Mouse (Mus musculus) embryonic fibroblast, embryonic 13.5 days (primary cell): ENCODE measurements around the gene Chn2. TPM values are rescaled to one million over a fixed set of nuclear protein-coding genes. Genes with fewer than 3 reads are reported as not detected.
A peak's percentile ranks its signal among the peaks of the same experiment; 100 is the strongest.

ENCODE experiments used
- H3K27ac ChIP-seq: 2 replicates; pipeline ENCODE4 v1.5.1; 2012; ENCODE audit warnings: low read length, control low read depth, inconsistent platforms; ENCODE audit not compliant: insufficient read depth
- H3K4me1 ChIP-seq: 2 replicates; pipeline ENCODE4 v1.6.1; 2011; ENCODE audit warnings: low read length; ENCODE audit not compliant: control insufficient read depth, insufficient read depth
- H3K4me3 ChIP-seq: 2 replicates; pipeline ENCODE4 v1.5.1; 2011; ENCODE audit warnings: mild to moderate bottlenecking, control low read depth, low read length; ENCODE audit not compliant: insufficient read depth
- CTCF ChIP-seq: IDR thresholded peaks from 2 replicates; pipeline ENCODE4 v1.5.1; 2011; ENCODE audit warnings: mild to moderate bottlenecking, control low read depth, low read length, moderate library complexity, borderline replicate concordance; ENCODE audit not compliant: insufficient read depth
- POLR2A ChIP-seq: IDR thresholded peaks from 2 replicates; pipeline ENCODE4 v1.6.1; 2011; ENCODE audit warnings: low read depth, mild to moderate bottlenecking, control low read depth, low read length, moderate library complexity
- polyA plus RNA-seq: library from polyadenylated mRNA; stranded (reverse); fragments of >200 nt; gene quantifications from 2 replicates; pipeline ENCODE4 v1.2.4, GENCODE M21; 2011; ENCODE audit warnings: low read depth; ENCODE audit not compliant: missing spikeins, insufficient read length

Chn2 gene
- polyA plus RNA-seq, 1 experiment = 3.2 TPM

GRCm38 (mm10) chr6:54325246-54325885 lies 286.0 kb downstream of the Chn2 start, which contains the start of gene Prr15:
TSS of gene Prr15 (plus strand) at chr6:54325835.
- peaks cover 2% of the 10 kb centered on the region; the same call in 1 of the 2 replicates for H3K4me1 ChIP-seq
- no peak for TF ChIP-seq CTCF
- no peak for TF ChIP-seq POLR2A
- H3K27ac ChIP-seq = no peak within 1 kb of the TSS
- peak within 1 kb of the TSS; percentile 35 for H3K4me3 ChIP-seq

- TF ChIP-seq POLR2A (no peak), CTCF (no peak)
- Histone ChIP-seq H3K4me1 (peaks cover 2% of the 10 kb centered on the region; the same call in 1 of the 2 replicates), H3K27ac (no peak overlapping the region), H3K4me3 (peak overlapping the region; percentile 35)
Observed at GRCm38 (mm10) chr6:54326671-54327625, 287.6 kb downstream of the Chn2 start.

GRCm38 (mm10) chr6:54327626-54328003 lies 288.3 kb downstream of the Chn2 start:
- Histone ChIP-seq H3K4me3 (peak overlapping the region; percentile 35), H3K4me1 (peaks cover 2% of the 10 kb centered on the region; the same call in 1 of the 2 replicates), H3K27ac (no peak overlapping the region)
- TF ChIP-seq POLR2A = no peak
- TF ChIP-seq CTCF = no peak

GRCm38 (mm10) chr6:54328783-54329182 lies 289.4 kb downstream of the Chn2 start:
- TF ChIP-seq CTCF = no peak
- no peak for TF ChIP-seq POLR2A
- H3K4me3 ChIP-seq = no peak overlapping the region

GRCm38 (mm10) chr6:54329598-54329997 lies 290.2 kb downstream of the Chn2 start:
- H3K27ac ChIP-seq = no peak overlapping the region
- TF ChIP-seq CTCF = no peak
- no peak overlapping the region for H3K4me3 ChIP-seq
- peaks cover 2% of the 10 kb centered on the region; the same call in 1 of the 2 replicates for H3K4me1 ChIP-seq

More at GRCm38 (mm10) chr6:54328783-54329182, 289.4 kb downstream of the Chn2 start:
- Histone ChIP-seq H3K4me1 (peaks cover 2% of the 10 kb centered on the region; the same call in 1 of the 2 replicates), H3K27ac (no peak overlapping the region)

- Histone ChIP-seq H3K4me1 (peaks cover 2% of the 10 kb centered on the region; the same call in 1 of the 2 replicates), H3K4me3 (no peak overlapping the region), H3K27ac (no peak overlapping the region)
- no peak for TF ChIP-seq POLR2A
- no peak for TF ChIP-seq CTCF
Observed at GRCm38 (mm10) chr6:54330166-54330565, 290.8 kb downstream of the Chn2 start.

- TF ChIP-seq POLR2A = no peak
- no peak for TF ChIP-seq CTCF
- Histone ChIP-seq H3K4me1 (peaks cover 2% of the 10 kb centered on the region; the same call in 1 of the 2 replicates), H3K27ac (no peak overlapping the region), H3K4me3 (no peak overlapping the region)
Observed at GRCm38 (mm10) chr6:54331765-54332164, 292.4 kb downstream of the Chn2 start.

GRCm38 (mm10) chr6:54332203-54332602 lies 292.8 kb downstream of the Chn2 start:
- no peak overlapping the region for H3K27ac ChIP-seq
- TF ChIP-seq CTCF (no peak), POLR2A (no peak)

GRCm38 (mm10) chr6:54333116-54333651 lies 293.8 kb downstream of the Chn2 start:
- Histone ChIP-seq H3K4me1 (peaks cover 2% of the 10 kb centered on the region; the same call in 1 of the 2 replicates), H3K4me3 (no peak overlapping the region), H3K27ac (no peak overlapping the region)
- no peak for TF ChIP-seq POLR2A
- no peak for TF ChIP-seq CTCF

More at GRCm38 (mm10) chr6:54332203-54332602, 292.8 kb downstream of the Chn2 start:
- Histone ChIP-seq H3K4me1 (peaks cover 2% of the 10 kb centered on the region; the same call in 1 of the 2 replicates), H3K4me3 (no peak overlapping the region)
